In the genomic region with DNA sequence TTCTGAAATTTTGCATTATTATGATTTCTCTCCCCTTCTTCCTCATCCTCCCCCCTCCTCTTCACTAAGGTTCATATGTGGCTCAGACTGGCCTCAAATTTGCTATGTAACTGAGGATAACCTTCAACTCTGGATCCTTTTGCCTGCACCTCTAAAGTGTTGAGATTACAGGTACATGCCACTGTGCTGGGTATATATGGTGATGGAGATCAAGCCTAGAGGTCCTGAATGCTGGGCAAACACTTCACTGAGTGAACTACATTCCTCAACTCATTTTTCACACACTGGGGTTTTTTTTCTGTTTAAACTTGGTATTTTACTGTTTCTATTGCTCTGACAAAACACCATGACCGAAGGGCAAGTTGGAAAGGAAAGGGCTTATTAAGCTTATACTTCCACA, we compare ENCODE assay signal across 17 mouse cellular contexts. TPM values are rescaled to one million over a fixed set of nuclear protein-coding genes. Genes with fewer than 3 reads are reported as not detected.
"Had no signal": no experiment of that assay in that cellular context is flagged by ENCODE, and none has a peak within 500 bp of the region (broad histone marks: within the 10 kb centered on the region; RNA-seq: fewer than 3 reads in every experiment).

No protein-coding gene starts in this region.

- ATAC-seq: midbrain, embryonic 15.5 days had no signal

- DNase-seq: layer of hippocampus, adult 9-11 months; layer of hippocampus, postnatal 36 days; liver, embryonic 13.5 days; liver, postnatal 0 days; spleen, adult 18-20 months; thymus, postnatal 36 days had no signal

- H3K4me3 ChIP-seq: kidney, embryonic 15.5 days; limb, embryonic 15.5 days; liver, embryonic 13.5 days; megakaryocyte, embryonic 14.5 days; midbrain, embryonic 15.5 days; neural tube, embryonic 12.5 days had no signal

- H3K27me3 ChIP-seq: kidney, embryonic 15.5 days; limb, embryonic 15.5 days; liver, embryonic 13.5 days; megakaryocyte, embryonic 14.5 days; midbrain, embryonic 15.5 days; neural tube, embryonic 12.5 days had no signal

- H3K27ac ChIP-seq: kidney, embryonic 15.5 days; limb, embryonic 15.5 days; liver, embryonic 13.5 days; macrophage; midbrain, embryonic 15.5 days; neural tube, embryonic 12.5 days had no signal

- H3K4me2 ChIP-seq: kidney, embryonic 15.5 days; limb, embryonic 15.5 days; liver, embryonic 13.5 days; midbrain, embryonic 11.5 days; midbrain, embryonic 15.5 days; neural tube, embryonic 12.5 days had no signal

- H3K9ac ChIP-seq: kidney, embryonic 15.5 days; limb, embryonic 15.5 days; liver, embryonic 13.5 days; liver, postnatal 0 days; midbrain, embryonic 15.5 days; neural tube, embryonic 12.5 days had no signal

- H3K4me1 ChIP-seq: liver, embryonic 13.5 days; neural tube, embryonic 12.5 days had no signal

- H3K9me3 ChIP-seq: kidney, embryonic 15.5 days; limb, embryonic 15.5 days; liver, embryonic 13.5 days; megakaryocyte, embryonic 14.5 days; midbrain, embryonic 15.5 days; neural tube, embryonic 12.5 days had no signal

- H3K36me3 ChIP-seq: kidney, embryonic 15.5 days; limb, embryonic 15.5 days; liver, embryonic 13.5 days; midbrain, embryonic 15.5 days; neural tube, embryonic 12.5 days had no signal

RNA-seq across cellular contexts. Expression of a gene that starts 52.9 kb away (rescaled TPM):
- total RNA-seq: layer of hippocampus, adult 18-20 months; layer of hippocampus, postnatal 36 days; left cerebral cortex, postnatal 25 days; monocyte, adult 5-6 weeks had no signal
- polyA plus RNA-seq: intestine, embryonic 14.5 days; liver, embryonic 13.5 days; liver, postnatal 0 days; macrophage; midbrain, embryonic 11.5 days; midbrain, embryonic 15.5 days; neural tube, embryonic 12.5 days had no signal
